Mouse (Mus musculus): ENCODE measurements around the gene Herc3. TPM values are rescaled to one million over a fixed set of nuclear protein-coding genes. Genes with fewer than 3 reads are reported as not detected.
"Not testable (repeated sequence)": the region's sequence is repeated elsewhere in the genome, so short reads cannot be mapped to it uniquely, and the experiment has no call there.

The Herc3 gene
- total RNA-seq (2017): 52.1 and 69.9 TPM in 2 replicates

- ATAC-seq (ENCODE audit: extremely low read depth, insufficient number of reproducible peaks, low FRiP score, poor library complexity, severe bottlenecking): peak; percentile 44
Measured at GRCm38 (mm10) chr6:58831232-58832009, at the start of gene Herc3. Gene Herc3 (plus strand): TSS chr6:58831465.

GRCm38 (mm10) chr6:58801394-58801793, 29.9 kb upstream of the Herc3 start:
- no peak for ATAC-seq (ENCODE audit: extremely low read depth, insufficient number of reproducible peaks, low FRiP score, poor library complexity, severe bottlenecking)

- ATAC-seq (ENCODE audit: extremely low read depth, insufficient number of reproducible peaks, low FRiP score, poor library complexity, severe bottlenecking): no peak
Measured at GRCm38 (mm10) chr6:58814381-58814780, 16.9 kb upstream of the Herc3 start.

GRCm38 (mm10) chr6:58817037-58817436, 14.2 kb upstream of the Herc3 start:
- not testable (repeated sequence) for ATAC-seq (ENCODE audit: extremely low read depth, insufficient number of reproducible peaks, low FRiP score, poor library complexity, severe bottlenecking)

GRCm38 (mm10) chr6:58825619-58826018, 5.6 kb upstream of the Herc3 start:
- ATAC-seq (ENCODE audit: extremely low read depth, insufficient number of reproducible peaks, low FRiP score, poor library complexity, severe bottlenecking): no peak

- ATAC-seq (ENCODE audit: extremely low read depth, insufficient number of reproducible peaks, low FRiP score, poor library complexity, severe bottlenecking): no peak
Measured at GRCm38 (mm10) chr6:58826089-58826488, 5.2 kb upstream of the Herc3 start.

- ATAC-seq (ENCODE audit: extremely low read depth, insufficient number of reproducible peaks, low FRiP score, poor library complexity, severe bottlenecking): no peak
Measured at GRCm38 (mm10) chr6:58828582-58828981, 2.7 kb upstream of the Herc3 start.

GRCm38 (mm10) chr6:58830840-58831231, 429 bp upstream of the Herc3 start:
- peak; percentile 5; the same call in 1 of the 2 replicates for ATAC-seq (ENCODE audit: extremely low read depth, insufficient number of reproducible peaks, low FRiP score, poor library complexity, severe bottlenecking)

- ATAC-seq (ENCODE audit: extremely low read depth, insufficient number of reproducible peaks, low FRiP score, poor library complexity, severe bottlenecking): peak; percentile 48; the same call in 1 of the 2 replicates
Measured at GRCm38 (mm10) chr6:58832591-58833018, 1.3 kb downstream of the Herc3 start.

GRCm38 (mm10) chr6:58834470-58834869, 3.2 kb downstream of the Herc3 start:
- ATAC-seq (ENCODE audit: extremely low read depth, insufficient number of reproducible peaks, low FRiP score, poor library complexity, severe bottlenecking): no peak

GRCm38 (mm10) chr6:58835591-58835990, 4.3 kb downstream of the Herc3 start:
- no peak for ATAC-seq (ENCODE audit: extremely low read depth, insufficient number of reproducible peaks, low FRiP score, poor library complexity, severe bottlenecking)

- ATAC-seq (ENCODE audit: extremely low read depth, insufficient number of reproducible peaks, low FRiP score, poor library complexity, severe bottlenecking): no peak
Measured at GRCm38 (mm10) chr6:58836476-58836875, 5.2 kb downstream of the Herc3 start.

GRCm38 (mm10) chr6:58837917-58838316, 6.7 kb downstream of the Herc3 start:
- no peak for ATAC-seq (ENCODE audit: extremely low read depth, insufficient number of reproducible peaks, low FRiP score, poor library complexity, severe bottlenecking)

GRCm38 (mm10) chr6:58841208-58841607, 9.9 kb downstream of the Herc3 start:
- no peak for ATAC-seq (ENCODE audit: extremely low read depth, insufficient number of reproducible peaks, low FRiP score, poor library complexity, severe bottlenecking)

GRCm38 (mm10) chr6:58842186-58842585, 10.9 kb downstream of the Herc3 start:
- no peak for ATAC-seq (ENCODE audit: extremely low read depth, insufficient number of reproducible peaks, low FRiP score, poor library complexity, severe bottlenecking)

GRCm38 (mm10) chr6:58843580-58843979, 12.3 kb downstream of the Herc3 start:
- no peak for ATAC-seq (ENCODE audit: extremely low read depth, insufficient number of reproducible peaks, low FRiP score, poor library complexity, severe bottlenecking)

GRCm38 (mm10) chr6:58844188-58844822, 13.0 kb downstream of the Herc3 start:
- ATAC-seq (ENCODE audit: extremely low read depth, insufficient number of reproducible peaks, low FRiP score, poor library complexity, severe bottlenecking): peak; percentile 37; the same call in 1 of the 2 replicates

- ATAC-seq (ENCODE audit: extremely low read depth, insufficient number of reproducible peaks, low FRiP score, poor library complexity, severe bottlenecking): no peak
Measured at GRCm38 (mm10) chr6:58846850-58847692, 15.8 kb downstream of the Herc3 start.

- no peak for ATAC-seq (ENCODE audit: extremely low read depth, insufficient number of reproducible peaks, low FRiP score, poor library complexity, severe bottlenecking)
Measured at GRCm38 (mm10) chr6:58847836-58848235, 16.6 kb downstream of the Herc3 start.
